Mouse (Mus musculus): Measurements from ENCODE around the gene Dnajb14.

DNA sequence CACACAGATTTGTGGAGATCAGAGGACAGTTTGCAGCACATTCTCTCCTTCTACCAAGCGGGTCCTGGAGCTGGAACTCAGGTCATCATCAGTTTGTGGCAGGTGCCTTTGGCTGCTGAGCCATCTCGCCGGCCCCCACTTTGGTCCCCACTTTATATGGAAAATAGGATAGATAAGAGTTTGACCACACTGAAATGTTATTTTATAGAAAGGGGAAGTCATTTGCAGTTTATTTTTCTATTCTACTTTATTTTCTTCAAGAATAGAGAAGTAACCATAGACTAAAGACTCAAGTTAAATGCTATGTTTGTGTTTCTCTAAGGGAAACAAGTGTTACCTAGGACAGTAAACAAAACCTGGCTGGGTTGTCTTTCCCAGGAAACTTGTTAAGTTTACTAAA is 29.4 kb downstream of the Dnajb14 start:
- TF ChIP-seq POLR2A (IDR thresholded peaks at IDR 0.05; ENCODE audit: extremely low read depth, insufficient read depth, low read length), result no peak
- no peak for TF ChIP-seq CTCF (IDR thresholded peaks at IDR 0.05; ENCODE audit: low read depth, low read length)

Data from liver, adult 2 months (tissue).